Mouse (Mus musculus): ENCODE data around the gene Slfnl1.

Slfnl1 gene

GRCm38 (mm10) chr4:120531986-120532385 lies at the start of gene Slfnl1:
Gene Slfnl1, plus strand, starts transcription at chr4:120532231.
- in situ Hi-C loops (cut with MboI, MseI) = no loop called here

GRCm38 (mm10) chr4:120487707-120488106 lies 44.3 kb upstream of the Slfnl1 start:
- in situ Hi-C loops (cut with MboI, MseI) = no loop called here

- in situ Hi-C loops (cut with MboI, MseI) = no loop called here
These were observed 25.1 kb upstream of the Slfnl1 start for GRCm38 (mm10) chr4:120506955-120507354.

- in situ Hi-C loops (cut with MboI, MseI) = no loop called here
These were observed 20.8 kb upstream of the Slfnl1 start for GRCm38 (mm10) chr4:120511203-120511602.

- in situ Hi-C loops (cut with MboI, MseI) = no loop called here
These were observed 17.7 kb upstream of the Slfnl1 start for GRCm38 (mm10) chr4:120514366-120514765.

- in situ Hi-C loops (cut with MboI, MseI) = no loop called here
These were observed 15.5 kb upstream of the Slfnl1 start for GRCm38 (mm10) chr4:120516491-120516890.

- in situ Hi-C loops (cut with MboI, MseI) = no loop called here
These were observed 15.1 kb upstream of the Slfnl1 start for GRCm38 (mm10) chr4:120516907-120517306.

- in situ Hi-C loops (cut with MboI, MseI) = no loop called here
These were observed 14.7 kb upstream of the Slfnl1 start for GRCm38 (mm10) chr4:120517335-120517734.

- in situ Hi-C loops (cut with MboI, MseI) = no loop called here
These were observed 10.3 kb upstream of the Slfnl1 start for GRCm38 (mm10) chr4:120521761-120522160.

GRCm38 (mm10) chr4:120522351-120522750 lies 9.7 kb upstream of the Slfnl1 start:
- in situ Hi-C loops (cut with MboI, MseI) = no loop called here

GRCm38 (mm10) chr4:120523092-120523491 lies 8.9 kb upstream of the Slfnl1 start:
- in situ Hi-C loops (cut with MboI, MseI) = no loop called here

GRCm38 (mm10) chr4:120528171-120528570 lies 3.9 kb upstream of the Slfnl1 start:
- in situ Hi-C loops (cut with MboI, MseI) = no loop called here

GRCm38 (mm10) chr4:120538664-120539063 lies 6.6 kb downstream of the Slfnl1 start:
- in situ Hi-C loops (cut with MboI, MseI) = no loop called here

- in situ Hi-C loops (cut with MboI, MseI) = no loop called here
These were observed 12.9 kb downstream of the Slfnl1 start for GRCm38 (mm10) chr4:120544896-120545295.

- in situ Hi-C loops (cut with MboI, MseI) = no loop called here
These were observed 24.6 kb downstream of the Slfnl1 start for GRCm38 (mm10) chr4:120556592-120556991.

- in situ Hi-C loops (cut with MboI, MseI) = no loop called here
These were observed 33.7 kb downstream of the Slfnl1 start for GRCm38 (mm10) chr4:120565726-120566125.

- in situ Hi-C loops (cut with MboI, MseI) = no loop called here
These were observed 36.0 kb downstream of the Slfnl1 start for GRCm38 (mm10) chr4:120568005-120568404.

GRCm38 (mm10) chr4:120569025-120569424 lies 37.0 kb downstream of the Slfnl1 start:
- in situ Hi-C loops (cut with MboI, MseI) = no loop called here

GRCm38 (mm10) chr4:120569486-120570437 lies 37.7 kb downstream of the Slfnl1 start, which contains the start of gene Ctps:
Gene Ctps, minus strand, starts transcription at chr4:120570276.
- in situ Hi-C loops (cut with MboI, MseI) = no loop called here

GRCm38 (mm10) chr4:120570438-120571069 lies 38.5 kb downstream of the Slfnl1 start:
- in situ Hi-C loops (cut with MboI, MseI) = no loop called here

GRCm38 (mm10) chr4:120571070-120571464 lies 39.0 kb downstream of the Slfnl1 start:
- in situ Hi-C loops (cut with MboI, MseI) = no loop called here

GRCm38 (mm10) chr4:120571691-120572090 lies 39.7 kb downstream of the Slfnl1 start:
- in situ Hi-C loops (cut with MboI, MseI) = no loop called here

- in situ Hi-C loops (cut with MboI, MseI) = no loop called here
These were observed 48.9 kb downstream of the Slfnl1 start for GRCm38 (mm10) chr4:120580894-120581293.
